Mouse (Mus musculus) neural tube, embryonic 14.5 days (tissue): Measurements from ENCODE around the gene Vav2. TPM values are rescaled to one million over a fixed set of nuclear protein-coding genes. Genes with fewer than 3 reads are reported as not detected.

Experiments used
- ATAC-seq: fragments of 200-750 bp; cut with Nextera tagmentation; 2 replicates; pipeline ENCODE4 v1.8.0; 2017; ENCODE audit warnings: low read depth, mild to moderate bottlenecking, moderate TSS enrichment, moderate library complexity
- H3K27ac ChIP-seq: fragments of 300-500 bp; sonication (generic); 2 replicates; pipeline ENCODE4 v1.5.1; 2014; ENCODE audit warnings: low read depth, mild to moderate bottlenecking, control low read depth, low read length, moderate library complexity, mixed read lengths
- H3K27me3 ChIP-seq: fragments of 300-500 bp; sonication (generic); 2 replicates; pipeline ENCODE4 v1.6.1; 2014; ENCODE audit warnings: low read length; ENCODE audit not compliant: control insufficient read depth, insufficient read depth
- H3K36me3 ChIP-seq: fragments of 300-500 bp; sonication (generic); 2 replicates; pipeline ENCODE4 v1.6.1; 2014; ENCODE audit warnings: low read length, mixed read lengths; ENCODE audit not compliant: control insufficient read depth, insufficient read depth
- H3K4me1 ChIP-seq: fragments of 300-500 bp; sonication (generic); 2 replicates; pipeline ENCODE4 v1.6.1; 2014; ENCODE audit warnings: low read length; ENCODE audit not compliant: control insufficient read depth, insufficient read depth
- H3K4me2 ChIP-seq: fragments of 300-500 bp; sonication (generic); 2 replicates; pipeline ENCODE4 v1.6.1; 2014; ENCODE audit warnings: mild to moderate bottlenecking, low read depth, low read length, control low read depth
- H3K4me3 ChIP-seq: fragments of 300-500 bp; sonication (generic); 2 replicates; pipeline ENCODE4 v1.5.1; 2014; ENCODE audit warnings: low read depth, low read length, control low read depth, mixed read lengths
- H3K9ac ChIP-seq: fragments of 300-500 bp; sonication (generic); replicated peaks from 2 replicates; pipeline ENCODE4 v1.6.1; 2014; ENCODE audit warnings: low read depth, mild to moderate bottlenecking, control low read depth, low read length, mixed read lengths
- H3K9me3 ChIP-seq: fragments of 300-500 bp; sonication (generic); 2 replicates; pipeline ENCODE4 v1.6.1; 2016; ENCODE audit warnings: low read length; ENCODE audit not compliant: control insufficient read depth
- WGBS: fragments of 180-500 bp; shearing (Covaris S2); extraction: QIAGEN DNeasy Blood & Tissue Kit; methylation state at CpG from one replicate; pipeline ENCODE4 v1.1.7; 2014; 5-methylcytosine and 5-hydroxymethylcytosine counted together
- polyA plus RNA-seq: library from polyadenylated mRNA; unstranded; fragments of >200 nt; fragmentation: Nextera tagmentation; extraction: Ambion mirVana; gene quantifications from 2 replicates; pipeline ENCODE4 v1.2.1, GENCODE M21; 2014

Gene Vav2
- polyA plus RNA-seq, 1 experiment from 2014 or later: 14.5 TPM

DNA sequence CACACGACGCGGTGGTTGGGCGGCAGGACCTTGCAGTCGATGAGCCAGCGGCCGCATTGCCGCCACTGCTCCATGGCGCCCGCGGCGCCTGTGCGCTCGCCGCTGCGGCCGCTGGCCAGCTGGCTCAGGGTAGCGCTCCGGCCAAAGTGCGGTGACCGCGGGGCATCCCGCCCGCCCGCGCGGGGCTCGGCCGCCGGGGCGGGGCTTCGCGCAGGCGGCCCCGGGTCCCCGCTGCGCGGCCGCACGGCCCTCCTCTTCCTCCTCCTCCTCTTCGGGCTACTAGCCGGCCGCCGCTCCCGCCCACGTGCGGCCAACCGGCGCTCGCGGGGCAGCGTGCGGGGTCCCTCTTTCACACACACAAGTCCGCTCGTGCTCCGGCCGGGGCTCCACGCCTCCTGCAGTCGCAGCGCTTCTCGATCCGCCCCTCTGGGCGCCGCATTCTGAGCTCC is 403 bp downstream of the Vav2 start:
- under 1% methylated on average over 47 of the region's 64 CpGs for WGBS
- Histone ChIP-seq H3K9ac (peak overlapping the region; percentile 91), H3K4me3 (peak overlapping the region; percentile 91), H3K27me3 (no peaks in the 10 kb centered on the region), H3K36me3 (no peaks in the 10 kb centered on the region), H3K9me3 (no peaks in the 10 kb centered on the region), H3K4me1 (peaks cover 41% of the 10 kb centered on the region), H3K4me2 (peak overlapping the region; percentile 90), H3K27ac (peak overlapping the region; percentile 85)
- ATAC-seq: peak; percentile 26

DNA sequence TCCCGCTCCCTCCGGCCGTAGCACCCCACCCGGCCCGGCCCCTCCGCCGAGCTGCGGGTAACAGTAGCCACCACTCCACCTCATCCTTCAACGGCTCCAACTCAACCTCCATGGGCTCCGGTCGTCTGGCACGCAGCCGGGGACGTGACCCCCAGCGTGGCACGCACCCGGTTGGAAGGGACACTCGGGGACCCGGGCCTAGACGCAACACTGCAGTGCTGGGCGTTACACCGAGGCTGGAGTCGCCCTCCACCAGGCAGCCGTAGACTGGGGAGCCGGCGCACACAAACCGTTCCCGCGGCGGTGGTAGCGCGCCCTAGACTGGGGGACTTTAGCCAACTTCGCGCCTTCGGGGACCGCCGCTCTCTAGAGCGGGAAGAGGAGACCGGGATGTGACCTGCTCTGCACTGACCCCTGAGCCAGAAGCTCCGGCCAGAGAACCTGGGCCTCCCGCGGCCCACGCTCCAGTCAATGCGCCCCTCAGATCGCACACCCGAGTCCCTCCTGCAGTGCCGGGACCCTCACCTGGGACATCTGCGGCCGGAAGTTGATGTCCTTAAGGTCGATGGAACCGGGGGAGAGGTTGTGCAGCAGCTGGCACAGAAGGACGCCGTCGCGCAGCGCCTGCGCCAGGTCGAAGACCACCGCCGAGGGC is 955 bp downstream of the Vav2 start:
- Histone ChIP-seq H3K4me1 (peaks cover 46% of the 10 kb centered on the region), H3K36me3 (no peaks in the 10 kb centered on the region), H3K4me2 (peak overlapping the region; percentile 90), H3K9ac (peak overlapping the region; percentile 91), H3K27ac (peak overlapping the region; percentile 85), H3K9me3 (no peaks in the 10 kb centered on the region), H3K27me3 (no peaks in the 10 kb centered on the region), H3K4me3 (peak overlapping the region; percentile 91)
- ATAC-seq: peak; percentile 7; the same call in 1 of the 2 replicates
- WGBS: under 1% methylated on average over 56 of the region's 60 CpGs

GRCm38 (mm10) chr2:27425161-27425611 is 1.6 kb downstream of the Vav2 start:
- Histone ChIP-seq H3K4me2 (peak overlapping the region; percentile 90), H3K4me1 (peaks cover 47% of the 10 kb centered on the region), H3K4me3 (peak overlapping the region; percentile 91), H3K27me3 (no peaks in the 10 kb centered on the region), H3K9ac (peak overlapping the region; percentile 91), H3K27ac (peak overlapping the region; percentile 85), H3K36me3 (no peaks in the 10 kb centered on the region), H3K9me3 (no peaks in the 10 kb centered on the region)
- no peak for ATAC-seq
- WGBS: under 1% methylated on average over 20 of the region's 20 CpGs

DNA sequence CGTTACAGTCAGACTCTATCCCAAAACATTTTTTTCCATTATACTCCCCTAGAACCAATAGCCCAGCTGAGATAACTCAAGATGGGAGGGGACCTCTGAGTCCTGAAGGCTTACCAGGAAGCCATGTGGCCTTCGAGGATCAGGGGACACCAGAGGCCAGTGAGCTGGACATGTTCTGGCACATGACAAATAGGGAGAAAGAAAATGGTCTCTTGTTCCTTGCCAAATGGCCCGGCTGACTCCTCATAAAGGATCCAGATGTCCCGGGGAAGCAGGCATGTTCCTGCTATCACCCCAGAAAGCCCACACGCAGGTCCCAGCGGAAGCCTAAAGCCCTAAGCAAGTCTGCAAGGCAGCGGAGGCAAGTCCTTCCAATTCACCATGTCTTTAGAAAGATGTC is 3.2 kb downstream of the Vav2 start:
- H3K9me3 ChIP-seq: no peaks in the 10 kb centered on the region
- H3K4me2 ChIP-seq: peak overlapping the region; percentile 90
- peak overlapping the region; percentile 91; the same call in 1 of the 2 replicates for H3K4me3 ChIP-seq
- no peaks in the 10 kb centered on the region for H3K27me3 ChIP-seq
- 44% methylated on average over 7 of the region's 7 CpGs for WGBS
- no peaks in the 10 kb centered on the region for H3K36me3 ChIP-seq
- no peak overlapping the region for H3K27ac ChIP-seq
- peaks cover 47% of the 10 kb centered on the region for H3K4me1 ChIP-seq
- peak overlapping the region; percentile 2; the same call in 1 of the 2 replicates for H3K9ac ChIP-seq
- no peak for ATAC-seq

DNA sequence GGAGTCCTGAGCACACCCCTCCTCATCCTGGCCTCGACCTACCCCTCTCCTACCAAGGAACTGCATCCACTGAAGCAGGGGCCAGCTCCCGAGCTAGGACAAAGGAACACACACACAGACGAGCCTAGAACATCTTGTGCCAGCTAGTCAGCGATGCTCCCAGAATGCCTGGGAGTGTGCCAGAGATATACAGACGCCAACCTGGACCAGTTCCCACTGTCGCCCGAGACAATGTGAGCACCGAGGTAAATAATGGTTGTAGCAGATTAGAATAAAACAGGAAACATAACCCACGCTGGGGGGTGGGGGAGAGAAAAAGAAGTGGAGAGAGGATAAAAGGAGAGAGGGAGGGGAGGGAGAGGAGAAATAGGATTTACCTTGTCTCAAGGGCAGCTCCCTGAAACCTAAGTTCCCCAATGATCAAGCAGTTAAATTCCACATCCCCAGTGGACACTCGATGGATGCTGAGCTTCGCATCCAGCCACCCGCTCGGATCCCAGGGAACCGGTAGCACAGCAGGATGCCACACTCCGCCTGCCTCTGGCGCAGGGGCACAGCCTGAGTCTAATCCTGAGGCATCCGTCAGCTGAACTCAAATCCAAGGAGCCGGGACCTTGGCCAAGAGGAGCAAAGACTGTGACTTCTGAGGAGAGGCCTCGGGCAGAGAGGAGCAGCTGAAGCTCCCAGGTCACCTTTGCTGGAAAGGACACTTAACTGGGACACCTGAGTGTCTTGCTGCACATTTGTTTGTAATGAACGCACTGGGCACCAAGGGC is 5.4 kb downstream of the Vav2 start:
- H3K4me2 ChIP-seq: peak overlapping the region; percentile 28; the same call in 1 of the 2 replicates
- no peak overlapping the region for H3K4me3 ChIP-seq
- H3K9me3 ChIP-seq: no peaks in the 10 kb centered on the region
- H3K27me3 ChIP-seq: no peaks in the 10 kb centered on the region
- 0 out of 2 replicates have a peak overlapping the region, but pooled peaks have one; percentile 17 for H3K9ac ChIP-seq
- H3K4me1 ChIP-seq: peaks cover 51% of the 10 kb centered on the region
- ATAC-seq: no peak
- H3K27ac ChIP-seq: peak overlapping the region; percentile 40
- 43% methylated on average over 20 of the region's 20 CpGs for WGBS
- no peaks in the 10 kb centered on the region for H3K36me3 ChIP-seq

DNA sequence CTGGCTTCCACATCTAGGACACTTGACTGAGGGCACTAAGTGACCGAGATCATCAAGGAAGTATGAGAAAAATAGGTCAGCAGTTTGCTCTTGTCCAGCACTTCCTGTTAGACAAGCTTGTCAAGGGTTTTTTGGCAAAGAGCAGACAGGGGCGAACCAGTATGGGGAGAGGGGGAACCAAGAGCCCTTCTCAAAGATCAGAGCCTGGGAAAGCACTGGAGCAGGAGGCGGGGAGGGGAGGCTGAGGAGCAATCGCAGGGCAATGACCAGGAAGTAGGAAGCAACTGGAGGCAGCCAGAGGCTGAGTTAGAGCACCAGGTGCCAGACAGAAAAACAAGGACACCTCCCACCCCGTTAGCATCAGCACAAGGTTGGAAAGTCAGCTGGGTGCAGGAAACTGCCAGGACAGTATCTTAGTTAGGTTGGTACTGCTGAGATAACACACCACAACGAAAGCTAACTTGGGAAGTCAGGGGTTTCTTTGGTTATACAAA is 8.2 kb downstream of the Vav2 start:
- peaks cover 61% of the 10 kb centered on the region for H3K4me1 ChIP-seq
- no peak overlapping the region for H3K4me2 ChIP-seq
- H3K9ac ChIP-seq: no peak overlapping the region
- WGBS: 44% methylated on average over 6 of the region's 6 CpGs
- no peaks in the 10 kb centered on the region for H3K9me3 ChIP-seq
- ATAC-seq: no peak
- no peaks in the 10 kb centered on the region for H3K36me3 ChIP-seq
- H3K27ac ChIP-seq: no peak overlapping the region
- H3K27me3 ChIP-seq: no peaks in the 10 kb centered on the region
- no peak overlapping the region for H3K4me3 ChIP-seq

DNA sequence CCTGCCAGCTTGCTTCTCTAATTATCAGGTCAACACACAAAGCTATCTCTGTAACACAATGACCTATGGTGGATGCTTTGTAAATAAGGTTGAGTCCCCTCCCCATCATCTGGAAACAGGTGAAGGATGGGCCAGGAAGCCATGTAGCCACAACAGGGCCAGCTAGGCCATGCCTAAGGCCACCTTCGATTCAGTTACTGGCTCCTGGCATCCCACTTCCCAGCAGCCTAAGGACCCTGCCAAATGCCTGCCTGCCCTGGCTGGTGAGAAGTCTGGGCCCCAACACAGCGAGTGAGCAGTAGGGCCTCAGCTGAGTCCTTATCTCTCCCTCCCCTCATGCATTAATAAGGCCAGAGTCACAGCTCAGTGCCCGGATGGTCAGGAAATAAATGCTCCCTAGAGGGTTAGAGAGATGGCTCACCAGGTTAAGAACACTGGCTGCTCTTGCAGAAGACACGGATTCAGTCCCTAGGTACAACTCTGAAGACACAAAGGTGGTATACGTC is 9.1 kb downstream of the Vav2 start:
- 48% methylated on average over 5 of the region's 5 CpGs for WGBS
- Histone ChIP-seq H3K36me3 (no peaks in the 10 kb centered on the region), H3K27ac (no peak overlapping the region), H3K4me2 (no peak overlapping the region), H3K9ac (no peak overlapping the region), H3K9me3 (no peaks in the 10 kb centered on the region), H3K4me1 (peaks cover 55% of the 10 kb centered on the region), H3K27me3 (no peaks in the 10 kb centered on the region), H3K4me3 (no peak overlapping the region)
- no peak for ATAC-seq

GRCm38 (mm10) chr2:27416425-27416824 is 10.4 kb downstream of the Vav2 start:
- H3K27ac ChIP-seq: no peak overlapping the region
- H3K27me3 ChIP-seq: no peaks in the 10 kb centered on the region
- H3K4me2 ChIP-seq: no peak overlapping the region
- no peaks in the 10 kb centered on the region for H3K9me3 ChIP-seq
- WGBS: 38% methylated on average over 3 of the region's 3 CpGs
- no peak overlapping the region for H3K4me3 ChIP-seq
- ATAC-seq: no peak
- peaks cover 58% of the 10 kb centered on the region for H3K4me1 ChIP-seq
- no peaks in the 10 kb centered on the region for H3K36me3 ChIP-seq
- no peak overlapping the region for H3K9ac ChIP-seq
